Mouse (Mus musculus) stomach, postnatal 0 days (tissue): ENCODE measurements around the gene Fxr2.

Experiments
- CTCF ChIP-seq: IDR thresholded peaks from 2 replicates; pipeline ENCODE4 v1.5.1; 2016; ENCODE audit warnings: antibody characterized with exemption, low read depth, mild to moderate bottlenecking, moderate library complexity
- EP300 ChIP-seq: optimal IDR thresholded peaks from 2 replicates; pipeline ENCODE3; 2016; ENCODE audit warnings: antibody characterized with exemption

DNA sequence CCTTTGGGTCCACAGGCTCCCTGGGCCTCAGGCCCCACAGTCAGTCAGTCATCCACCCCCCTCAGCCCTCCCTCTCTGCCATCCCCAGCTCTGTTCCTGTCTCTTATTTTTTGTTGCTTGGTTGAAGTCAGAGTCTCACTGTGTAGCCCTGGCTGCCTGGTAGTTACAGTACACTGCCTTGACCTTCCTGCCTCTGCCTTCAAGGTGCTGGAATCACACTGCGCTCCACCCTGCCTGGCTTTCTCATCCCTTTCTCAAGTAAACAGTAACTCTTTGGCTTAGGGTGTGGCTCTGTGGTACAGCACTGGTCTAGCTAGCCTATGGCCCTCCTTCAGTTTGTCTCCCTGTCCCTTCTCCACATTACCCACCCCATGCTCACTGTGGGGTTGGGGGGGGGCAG, 57.1 kb downstream of the Fxr2 start:
- TF ChIP-seq CTCF (no peak), EP300 (no peak)
